Mouse (Mus musculus) stomach, embryonic 14.5 days (tissue): ENCODE measurements at regions not wholly inside any gene's neighbourhood (a gene's known extent, or its start where the extent isn't known, plus 50 kb on each side); places are given as distances from the start of the nearest gene placed in this dataset.

Experiments
- ATAC-seq: fragments of 200-750 bp; cut with Nextera tagmentation; 2 replicates; pipeline ENCODE4 v1.8.0; 2017; ENCODE audit warnings: low read depth, moderate TSS enrichment; ENCODE audit not compliant: insufficient number of reproducible peaks, insufficient read depth, low FRiP score
- H3K27ac ChIP-seq: fragments of 300-500 bp; sonication (generic); 2 replicates; pipeline ENCODE4 v1.5.1; 2014; ENCODE audit warnings: mild to moderate bottlenecking, low read length, moderate library complexity, mixed read lengths
- H3K27me3 ChIP-seq: fragments of 300-500 bp; sonication (generic); 2 replicates; pipeline ENCODE4 v1.6.1; 2014; ENCODE audit warnings: low read length, control low read depth, mixed read lengths; ENCODE audit not compliant: control insufficient read depth, insufficient read depth
- H3K36me3 ChIP-seq: fragments of 300-500 bp; sonication (generic); 2 replicates; pipeline ENCODE4 v1.6.1; 2014; ENCODE audit warnings: mild to moderate bottlenecking, control low read depth, low read length, moderate library complexity, mixed read lengths; ENCODE audit not compliant: control insufficient read depth, insufficient read depth
- H3K4me1 ChIP-seq: fragments of 300-500 bp; sonication (generic); 2 replicates; pipeline ENCODE4 v1.6.1; 2014; ENCODE audit warnings: low read length, control low read depth, mixed read lengths; ENCODE audit not compliant: control insufficient read depth, insufficient read depth
- H3K4me2 ChIP-seq: fragments of 300-500 bp; sonication (generic); replicated peaks from 2 replicates; pipeline ENCODE4 v1.6.1; 2014; ENCODE audit warnings: low read depth, low read length, control low read depth
- H3K4me3 ChIP-seq: fragments of 300-500 bp; sonication (generic); 2 replicates; pipeline ENCODE4 v1.5.1; 2014; ENCODE audit warnings: low read depth, low read length, control low read depth
- H3K9ac ChIP-seq: fragments of 300-500 bp; sonication (generic); replicated peaks from 2 replicates; pipeline ENCODE4 v1.6.1; 2014; ENCODE audit warnings: low read depth, mild to moderate bottlenecking, control low read depth, low read length, moderate library complexity, mixed read lengths
- H3K9me3 ChIP-seq: fragments of 300-500 bp; sonication (generic); 2 replicates; pipeline ENCODE4 v1.6.1; 2016; ENCODE audit warnings: low read depth, low read length, control low read depth; ENCODE audit not compliant: control insufficient read depth
- WGBS: fragments of 180-500 bp; shearing (Covaris S2); extraction: QIAGEN DNeasy Blood & Tissue Kit; methylation state at CpG from one replicate; pipeline ENCODE4 v1.1.7; 2014; 5-methylcytosine and 5-hydroxymethylcytosine counted together

DNA sequence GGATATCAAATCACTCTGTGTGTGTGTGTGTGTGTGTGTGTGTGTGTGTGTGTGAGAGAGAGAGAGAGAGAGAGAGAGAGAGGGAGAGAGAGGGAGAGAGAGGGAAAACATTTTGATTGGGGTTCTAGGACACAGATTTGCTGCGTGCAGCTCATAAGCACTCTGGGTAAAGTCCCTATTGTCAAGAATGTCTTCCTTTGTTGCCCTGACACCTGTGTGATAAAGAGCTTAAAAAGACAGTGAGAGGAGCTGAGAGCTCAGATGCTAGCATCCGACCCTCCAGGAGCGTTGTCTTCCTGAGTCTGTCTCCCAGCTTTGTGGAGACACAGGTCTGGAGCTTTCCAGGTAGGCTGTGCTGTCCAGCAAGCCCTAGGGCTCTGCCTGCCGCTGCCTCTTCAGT lies 146.8 kb upstream of the Gm5148 start:
- H3K4me2 ChIP-seq = no peak overlapping the region
- H3K9ac ChIP-seq = no peak overlapping the region
- 72% methylated on average over 4 of the region's 4 CpGs for WGBS
- no peaks in the 10 kb centered on the region for H3K27me3 ChIP-seq
- no peak for ATAC-seq
- H3K36me3 ChIP-seq = no peaks in the 10 kb centered on the region
- peaks cover 10% of the 10 kb centered on the region for H3K4me1 ChIP-seq
- H3K9me3 ChIP-seq = no peaks in the 10 kb centered on the region
- H3K4me3 ChIP-seq = no peak overlapping the region
- H3K27ac ChIP-seq = no peak overlapping the region

DNA sequence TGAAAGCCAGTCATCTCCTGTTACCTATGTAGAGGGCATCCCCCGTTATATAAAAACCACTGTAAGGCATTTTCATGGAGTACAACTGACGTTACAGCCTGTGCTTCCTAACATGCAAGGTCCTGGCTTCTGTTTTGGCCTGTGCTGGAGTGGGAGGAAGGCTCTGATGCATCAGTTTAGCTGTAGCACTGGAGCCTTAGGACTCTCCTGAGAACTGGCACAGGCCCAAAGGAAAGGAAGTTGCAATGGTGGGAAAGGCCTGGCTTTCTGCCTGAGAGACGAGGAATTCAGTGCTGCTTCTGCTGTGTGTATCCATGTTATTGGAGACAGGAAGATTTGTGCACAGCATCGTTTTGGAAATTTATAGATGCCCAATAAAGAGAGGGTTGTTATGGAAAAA lies 144.2 kb upstream of the Gm5148 start:
- Histone ChIP-seq H3K4me3 (no peak overlapping the region), H3K27me3 (no peaks in the 10 kb centered on the region), H3K4me2 (no peak overlapping the region), H3K36me3 (no peaks in the 10 kb centered on the region), H3K27ac (no peak overlapping the region), H3K9me3 (no peaks in the 10 kb centered on the region), H3K9ac (no peak overlapping the region), H3K4me1 (no peaks in the 10 kb centered on the region)
- WGBS = 48% methylated on average over 4 of the region's 4 CpGs
- no peak for ATAC-seq

DNA sequence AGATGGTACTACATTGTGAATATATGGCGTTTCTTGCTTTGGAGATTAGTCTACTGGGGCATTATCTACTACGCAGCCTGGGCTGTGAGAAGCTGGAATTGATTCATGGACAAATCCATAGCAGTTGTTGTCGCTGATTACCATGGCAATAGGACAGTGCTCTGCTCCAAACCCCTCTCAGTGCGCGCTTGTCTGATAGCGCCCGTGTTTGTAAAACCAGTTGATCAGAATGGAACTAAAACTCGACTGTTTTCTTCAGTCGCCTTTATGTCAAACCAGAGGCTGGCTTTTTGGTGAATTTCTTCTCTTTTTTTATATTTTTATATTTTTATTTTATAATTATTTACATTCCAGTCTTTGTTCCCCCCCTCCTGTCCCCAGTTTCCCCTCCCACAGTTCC lies 138.5 kb upstream of the Gm5148 start:
- H3K27ac ChIP-seq = no peak overlapping the region
- no peak overlapping the region for H3K9ac ChIP-seq
- H3K4me1 ChIP-seq = peaks cover 5% of the 10 kb centered on the region; the same call in 1 of the 2 replicates
- no peaks in the 10 kb centered on the region for H3K27me3 ChIP-seq
- H3K4me2 ChIP-seq = no peak overlapping the region
- no peaks in the 10 kb centered on the region for H3K36me3 ChIP-seq
- ATAC-seq = no peak
- no peak overlapping the region for H3K4me3 ChIP-seq
- H3K9me3 ChIP-seq = no peaks in the 10 kb centered on the region
- WGBS = 90% methylated on average over 9 of the region's 9 CpGs

DNA sequence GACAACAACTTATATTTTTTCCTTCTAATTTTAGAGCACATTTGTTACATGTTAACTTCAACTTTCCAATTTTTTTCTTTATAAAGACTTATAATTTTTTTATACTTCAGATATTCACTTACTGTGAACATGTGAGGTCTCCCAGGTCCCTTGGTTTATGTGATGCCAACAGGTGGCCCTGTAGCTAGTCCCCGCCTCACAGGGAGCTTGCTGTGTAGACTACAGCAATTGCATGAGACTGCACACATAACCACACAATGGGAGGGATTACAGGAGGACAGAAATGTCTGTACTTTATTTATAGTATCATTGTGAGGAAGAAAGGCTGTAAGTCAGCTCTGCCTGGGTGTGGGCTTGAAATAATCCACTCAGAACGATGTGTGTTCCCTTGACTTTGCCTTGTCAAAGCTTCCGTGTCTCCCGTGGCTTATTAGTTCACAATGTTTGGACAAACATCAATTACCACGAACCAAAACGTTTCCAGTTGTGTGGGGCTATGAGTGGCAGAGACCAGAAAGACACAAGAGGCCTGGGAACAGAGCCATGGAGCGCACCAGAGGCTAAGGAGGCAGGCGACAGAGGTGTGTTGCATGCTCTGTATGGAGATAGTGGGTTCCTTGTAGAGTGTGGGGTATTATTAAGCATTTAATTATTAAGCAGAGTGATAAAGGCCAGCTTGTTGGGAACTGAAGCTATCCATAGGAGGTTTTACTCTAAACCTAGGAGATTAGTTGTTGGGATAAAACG lies 136.6 kb upstream of the Gm5148 start:
- no peak overlapping the region for H3K27ac ChIP-seq
- 45% methylated on average over 9 of the region's 9 CpGs for WGBS
- H3K9me3 ChIP-seq = no peaks in the 10 kb centered on the region
- no peak overlapping the region for H3K4me3 ChIP-seq
- peak; percentile 34; the same call in 1 of the 2 replicates for ATAC-seq
- H3K4me1 ChIP-seq = peaks cover 5% of the 10 kb centered on the region; the same call in 1 of the 2 replicates
- H3K27me3 ChIP-seq = no peaks in the 10 kb centered on the region
- H3K36me3 ChIP-seq = no peaks in the 10 kb centered on the region
- no peak overlapping the region for H3K9ac ChIP-seq
- no peak overlapping the region for H3K4me2 ChIP-seq

DNA sequence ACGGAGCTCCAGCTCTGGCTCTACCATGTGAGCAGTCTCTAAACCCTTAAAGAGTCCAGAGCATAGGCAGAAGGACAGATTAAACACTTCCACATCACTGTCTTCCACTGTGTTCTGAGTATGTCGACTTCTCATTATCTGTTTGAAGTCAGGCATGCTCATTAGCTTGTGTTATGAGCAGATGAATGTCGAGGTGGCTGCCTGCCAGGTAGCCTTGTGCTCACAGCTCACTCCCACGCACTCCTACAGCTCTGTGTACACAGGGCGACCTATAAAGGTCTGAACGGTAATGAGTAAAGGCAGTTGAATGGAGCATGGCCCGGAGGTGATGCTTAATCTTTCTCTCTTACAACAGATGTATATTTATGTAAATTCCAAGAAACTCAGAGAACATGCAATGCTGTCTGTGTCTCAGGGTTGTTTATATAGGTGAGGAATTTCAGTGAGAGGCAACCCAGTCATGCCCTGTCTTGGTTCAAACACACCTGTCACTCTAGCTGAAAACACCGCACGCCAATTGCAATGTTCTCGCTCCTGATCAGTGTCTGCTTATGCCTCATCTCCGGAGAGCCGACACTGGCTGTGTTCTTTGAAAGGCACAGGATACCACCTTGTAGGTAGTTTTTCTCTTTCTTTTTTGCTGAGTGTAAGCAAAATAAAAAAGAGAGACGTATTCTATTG lies 135.9 kb upstream of the Gm5148 start:
- Histone ChIP-seq H3K4me2 (no peak overlapping the region), H3K9me3 (no peaks in the 10 kb centered on the region), H3K9ac (no peak overlapping the region), H3K4me1 (peaks cover 5% of the 10 kb centered on the region; the same call in 1 of the 2 replicates), H3K36me3 (no peaks in the 10 kb centered on the region), H3K4me3 (no peak overlapping the region), H3K27ac (no peak overlapping the region; the same call in 1 of the 2 replicates), H3K27me3 (no peaks in the 10 kb centered on the region)
- peak; percentile 80 for ATAC-seq
- WGBS = 25% methylated on average over 13 of the region's 13 CpGs

DNA sequence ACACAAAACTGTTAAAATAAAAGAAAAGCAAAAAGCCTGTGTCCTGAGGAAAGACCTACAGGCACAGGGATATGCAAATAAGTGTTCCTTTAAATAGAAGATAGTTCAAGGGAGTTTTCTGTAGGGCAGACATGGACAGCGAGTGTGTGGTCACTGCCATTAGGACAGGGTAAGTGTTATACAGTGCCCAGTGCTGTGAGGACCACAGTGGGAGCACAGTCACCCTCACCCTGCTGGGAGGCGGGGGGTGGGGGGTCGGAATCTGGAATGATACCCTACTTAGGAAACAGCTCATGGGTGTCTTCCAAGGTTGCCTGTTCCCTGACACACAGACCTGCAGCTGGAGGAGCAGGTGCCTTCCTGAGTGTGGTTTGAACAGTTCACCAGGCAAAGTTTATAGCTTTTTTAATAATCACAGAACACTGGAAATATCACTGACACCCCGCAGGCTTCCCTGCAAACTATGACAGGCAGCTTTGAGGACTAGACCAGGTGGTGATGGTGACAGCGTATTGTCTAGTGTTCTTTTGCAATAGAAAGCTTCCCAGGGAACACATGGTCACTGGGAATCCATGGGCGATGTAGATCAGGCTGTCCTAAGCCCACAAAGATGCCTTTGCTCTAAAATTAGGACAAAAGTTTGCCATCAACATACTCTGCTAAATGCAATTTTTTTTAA lies 134.5 kb upstream of the Gm5148 start:
- Histone ChIP-seq H3K9me3 (no peaks in the 10 kb centered on the region), H3K36me3 (no peaks in the 10 kb centered on the region), H3K27me3 (no peaks in the 10 kb centered on the region), H3K4me3 (no peak overlapping the region), H3K27ac (no peak overlapping the region), H3K4me1 (peaks cover 5% of the 10 kb centered on the region; the same call in 1 of the 2 replicates), H3K9ac (no peak overlapping the region), H3K4me2 (no peak overlapping the region)
- WGBS = 90% methylated on average over 6 of the region's 6 CpGs
- ATAC-seq = no peak

DNA sequence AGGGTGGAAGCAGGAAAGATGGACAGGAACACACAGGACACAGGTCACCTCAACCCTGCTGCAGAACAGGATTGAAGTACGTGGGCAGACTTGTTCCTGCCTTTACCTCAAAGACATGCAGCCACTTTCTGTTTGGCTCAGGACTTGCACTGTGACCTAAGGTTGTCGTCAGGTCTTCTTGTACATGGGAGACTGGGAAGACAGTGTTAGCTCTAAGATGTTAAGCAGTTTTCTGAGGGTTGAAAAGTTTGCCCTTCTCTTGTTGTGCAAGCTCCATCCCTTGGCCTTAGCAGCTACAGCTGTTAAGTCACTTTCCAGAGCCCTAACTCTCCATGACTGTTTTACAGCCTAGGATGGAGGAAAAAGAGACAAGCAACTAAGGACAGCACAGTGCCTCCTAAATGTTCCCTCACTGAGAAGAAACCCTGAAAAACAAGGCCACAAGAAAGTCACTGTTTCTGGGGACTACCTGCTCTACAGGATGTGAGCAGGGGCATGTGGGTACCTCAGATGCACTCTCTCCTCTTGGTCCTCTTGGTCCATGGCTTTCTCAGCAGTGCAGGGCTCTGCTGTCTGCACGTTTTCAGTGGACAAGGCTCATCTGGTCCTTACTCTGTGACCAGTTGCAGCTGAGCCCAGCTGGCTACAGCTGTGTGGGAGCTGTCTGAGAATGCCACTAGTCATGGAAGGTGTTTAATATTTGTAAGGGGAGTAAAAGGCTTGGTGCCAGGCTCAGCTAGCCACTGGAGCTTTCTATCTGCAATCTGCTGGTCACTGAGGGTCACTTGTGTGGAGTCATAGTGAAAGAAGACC lies 122.1 kb upstream of the Gm5148 start:
- H3K4me3 ChIP-seq = no peak overlapping the region
- H3K27me3 ChIP-seq = no peaks in the 10 kb centered on the region
- peaks cover 16% of the 10 kb centered on the region for H3K4me1 ChIP-seq
- H3K9ac ChIP-seq = no peak overlapping the region
- H3K36me3 ChIP-seq = no peaks in the 10 kb centered on the region
- 61% methylated on average over 3 of the region's 3 CpGs for WGBS
- H3K9me3 ChIP-seq = no peaks in the 10 kb centered on the region
- peak overlapping the region; percentile 40; the same call in 1 of the 2 replicates for H3K27ac ChIP-seq
- H3K4me2 ChIP-seq = no peak overlapping the region
- ATAC-seq = peak; percentile 69; the same call in 1 of the 2 replicates
